Mouse (Mus musculus) heart, postnatal 25 days (tissue): ENCODE results near the gene Pcca. TPM values are rescaled to one million over a fixed set of nuclear protein-coding genes. Genes with fewer than 3 reads are reported as not detected.

Source experiments
- DNase-seq: peaks from one replicate; pipeline ENCODE4 v3.0.0; 2022; ENCODE audit warnings: low spot score
- intact Hi-C: fragments of 180-260 bp; cut with DNase I; formaldehyde crosslinking; loops from one replicate; pipeline ENCODE4 v1.15.1; 2025
- total RNA-seq, 2 experiments: library from RNA; stranded (reverse); gene quantifications; 2 replicates each; pipeline ENCODE4 v1.2.3; 2021

The Pcca gene
- total RNA-seq, 2 experiments from 2014 or later: 78.0 to 90.8 TPM

DNA sequence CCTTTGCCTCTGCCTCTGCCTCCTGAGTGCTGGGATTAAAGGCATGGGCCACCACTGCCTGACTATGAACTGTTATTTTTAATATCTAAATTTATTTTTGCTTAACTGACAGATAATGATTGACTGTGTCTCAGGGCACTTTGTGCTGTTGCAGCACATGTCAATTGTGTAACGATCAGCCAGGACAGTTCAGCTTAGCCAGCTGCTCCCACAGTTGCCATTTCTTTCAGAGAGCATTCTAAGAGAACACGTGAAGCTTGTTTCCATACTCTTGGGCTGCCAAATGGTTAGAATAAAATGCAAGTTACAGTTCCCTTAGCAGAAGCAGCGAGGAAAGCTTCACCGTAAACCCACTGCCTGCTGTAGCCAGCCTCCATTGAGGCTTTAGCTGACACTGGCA is 266.2 kb downstream of the Pcca start:
- DNase-seq: no peak
- intact Hi-C loops: no loop called here

DNA sequence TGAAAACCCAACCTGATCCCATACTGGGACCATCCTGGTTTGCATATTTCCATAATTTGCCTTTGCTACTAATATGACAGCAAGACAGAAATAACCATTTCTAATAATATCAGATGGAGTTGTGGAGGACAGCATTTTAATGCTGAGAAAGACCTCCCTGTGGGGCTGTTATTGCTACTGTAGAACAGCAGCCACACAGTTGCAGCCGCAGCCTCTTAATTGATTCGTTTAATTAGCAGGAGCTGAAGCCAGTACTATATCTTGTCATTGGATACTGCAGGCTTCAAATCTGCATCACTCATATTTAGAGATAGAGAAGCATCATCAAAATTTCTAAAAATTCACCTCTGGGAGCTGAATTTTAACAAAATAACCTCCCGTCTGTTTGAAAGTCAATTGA is 286.9 kb downstream of the Pcca start:
- intact Hi-C loops: no loop called here
- DNase-seq: no peak

DNA sequence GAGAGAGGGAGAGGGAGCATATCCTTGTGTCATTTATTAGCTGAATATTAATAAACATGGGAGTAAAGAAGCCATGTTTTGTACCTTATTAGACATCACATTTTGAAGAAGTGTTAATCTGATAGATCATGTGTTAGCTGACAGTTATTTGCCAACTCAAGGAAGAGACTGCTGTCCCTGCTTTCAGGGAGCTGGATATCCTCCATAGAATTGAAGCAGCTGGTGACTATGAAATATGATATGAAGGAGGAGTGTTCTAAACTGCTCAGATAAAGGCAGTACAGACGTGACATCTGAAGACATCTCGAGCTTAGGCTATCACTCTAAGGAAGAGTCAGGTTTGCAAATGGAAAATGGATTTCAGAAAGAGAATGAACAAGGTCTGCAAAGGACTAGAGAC is 289.7 kb downstream of the Pcca start:
- DNase-seq: no peak
- intact Hi-C loops: no loop called here

DNA sequence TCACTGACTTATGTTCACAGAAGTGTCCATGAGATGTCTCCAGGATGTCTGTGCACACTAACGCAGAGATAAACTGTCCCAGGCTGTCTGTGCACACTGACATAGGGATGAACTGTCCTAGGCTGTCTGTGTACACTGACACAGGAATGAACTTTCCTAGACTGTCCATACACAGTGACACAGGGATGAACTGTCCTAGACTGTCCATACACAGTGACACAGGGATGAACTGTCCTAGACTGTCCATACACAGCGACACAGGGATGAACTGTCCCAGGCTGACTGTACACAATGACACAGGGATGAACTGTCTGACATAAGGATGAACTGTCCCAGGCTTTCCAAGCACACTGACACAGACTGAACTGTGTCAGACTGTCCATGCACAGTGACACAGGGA is 291.3 kb downstream of the Pcca start:
- intact Hi-C loops: no loop called here
- DNase-seq: no peak

DNA sequence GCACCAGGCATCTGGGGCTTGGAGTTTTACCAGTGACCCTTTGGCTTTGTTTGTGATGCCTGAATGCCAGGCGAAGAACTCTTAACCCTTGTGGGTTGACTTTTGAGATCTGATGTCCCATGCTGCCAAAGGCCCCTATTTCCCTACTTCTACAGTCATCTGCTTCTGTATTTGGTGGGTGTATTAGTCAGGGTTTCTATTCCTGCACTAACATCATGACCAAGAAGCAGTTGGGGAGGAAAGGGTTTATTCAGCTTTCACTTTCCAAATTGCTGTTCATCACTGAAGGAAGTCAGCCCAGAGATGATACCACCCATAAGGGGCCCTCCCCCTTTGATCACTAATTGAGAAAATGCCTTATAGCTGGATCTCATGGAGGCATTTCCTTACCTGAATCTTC is 296.3 kb downstream of the Pcca start:
- intact Hi-C loops: no loop called here
- DNase-seq: no peak

DNA sequence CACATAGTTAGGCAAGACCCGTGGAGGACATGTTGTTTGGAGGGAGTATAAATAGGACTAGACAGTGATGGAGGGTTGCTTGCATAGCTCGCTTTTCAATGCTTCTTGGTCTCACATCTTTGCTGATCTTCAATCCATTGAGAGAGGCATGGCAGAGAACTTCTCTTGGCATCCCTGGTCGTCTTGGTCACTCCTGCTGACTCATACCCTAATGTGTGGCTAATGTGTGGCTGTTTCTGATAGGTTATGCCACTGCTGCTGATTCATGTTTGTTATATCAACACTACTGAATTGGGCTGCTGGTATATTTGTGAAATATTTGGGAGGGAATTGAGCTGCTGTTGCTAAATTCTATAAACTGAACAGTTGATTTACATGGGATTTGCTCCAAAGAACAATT is 299.5 kb downstream of the Pcca start:
- no peak for DNase-seq
- intact Hi-C loops: no loop called here

- intact Hi-C loops: no loop called here
- no peak for DNase-seq
These were observed 300.6 kb downstream of the Pcca start for GRCm38 (mm10) chr14:122834753-122835152.

DNA sequence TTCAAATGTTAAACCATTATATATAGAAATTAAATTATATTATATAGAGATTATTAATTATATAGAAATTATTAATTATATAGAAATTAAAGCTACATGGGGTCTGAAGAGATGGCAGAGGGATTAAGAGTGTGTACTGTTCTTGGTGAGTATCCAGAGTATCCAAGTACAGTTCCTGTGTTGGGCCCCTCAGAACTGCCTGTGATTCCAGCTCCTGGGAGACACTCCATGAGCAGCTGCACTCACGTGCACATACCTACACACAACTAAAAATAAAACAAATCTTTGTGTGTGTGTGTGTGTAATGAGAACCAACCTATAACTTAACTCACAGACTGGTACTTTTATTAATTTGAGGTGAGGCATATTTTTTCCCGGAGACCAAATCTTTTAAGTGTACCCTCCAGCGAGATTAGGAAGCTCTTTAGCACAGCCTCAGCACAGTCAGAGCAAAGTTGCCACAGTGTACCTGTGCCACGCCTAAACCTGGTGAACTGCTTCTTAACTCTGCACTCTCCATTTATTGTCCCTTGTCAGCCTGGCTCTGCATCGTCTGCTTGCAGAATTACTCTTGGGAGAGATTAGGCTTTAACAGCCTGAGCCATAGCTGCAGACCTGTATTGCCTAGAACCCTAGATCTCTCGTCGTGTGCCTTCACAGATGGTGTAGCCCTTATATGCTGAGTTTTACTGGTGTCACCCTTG is 301.5 kb downstream of the Pcca start:
- no peak for DNase-seq
- intact Hi-C loops: no loop called here

DNA sequence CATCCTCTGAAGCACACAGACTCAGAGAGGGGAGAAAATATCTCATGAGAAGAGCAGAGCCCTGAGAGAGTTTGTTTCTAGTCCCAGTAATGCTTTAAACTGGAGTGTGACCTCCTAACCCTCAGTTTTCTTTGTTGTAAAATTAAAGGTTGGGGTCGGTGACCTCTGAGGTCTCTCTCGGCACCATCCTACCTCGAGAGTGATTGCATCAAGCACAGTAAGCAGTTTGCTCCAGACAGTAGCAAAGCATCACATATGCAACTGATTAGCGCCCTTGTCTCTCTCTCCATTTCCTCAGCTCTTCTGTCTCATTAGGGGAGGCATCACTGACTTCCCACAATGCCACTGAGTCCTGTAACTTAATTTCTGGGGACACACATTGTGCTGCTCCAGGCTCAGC is 302.1 kb downstream of the Pcca start:
- DNase-seq: no peak
- intact Hi-C loops: no loop called here

- DNase-seq: no peak
- intact Hi-C loops: no loop called here
These were observed 302.9 kb downstream of the Pcca start for GRCm38 (mm10) chr14:122837018-122837417.

DNA sequence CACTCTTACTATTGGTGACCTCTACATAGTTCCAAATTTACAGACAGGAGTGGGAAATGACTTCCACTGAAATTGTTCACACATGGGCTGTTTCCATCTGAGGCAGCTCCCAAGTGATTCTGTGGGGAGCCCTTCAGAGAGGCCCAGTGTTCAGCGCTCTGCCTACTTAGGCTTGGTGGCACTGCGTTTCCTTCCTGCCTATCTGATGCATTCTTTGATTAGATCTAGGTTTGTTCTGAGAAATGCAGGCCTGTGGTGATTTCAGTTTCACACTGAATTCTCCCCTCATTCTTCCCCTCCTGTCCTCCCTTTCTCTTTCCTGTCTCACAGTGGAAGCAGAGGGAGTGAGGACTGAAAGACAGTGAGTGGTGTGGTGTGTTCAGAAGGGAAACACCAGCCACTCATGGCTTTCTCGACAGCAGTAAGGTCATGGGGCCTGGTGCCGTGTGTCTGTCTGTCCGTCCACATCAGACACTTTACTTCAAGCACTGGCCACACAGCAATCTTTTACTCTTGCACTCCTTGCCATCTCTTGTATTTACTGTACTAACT is 318.5 kb downstream of the Pcca start:
- intact Hi-C loops: no loop called here
- no peak for DNase-seq

GRCm38 (mm10) chr14:122859792-122860191 is 325.7 kb downstream of the Pcca start:
- intact Hi-C loops: no loop called here
- no peak for DNase-seq

- intact Hi-C loops: no loop called here
- DNase-seq: no peak
These were observed 328.5 kb downstream of the Pcca start for GRCm38 (mm10) chr14:122862623-122863022.

DNA sequence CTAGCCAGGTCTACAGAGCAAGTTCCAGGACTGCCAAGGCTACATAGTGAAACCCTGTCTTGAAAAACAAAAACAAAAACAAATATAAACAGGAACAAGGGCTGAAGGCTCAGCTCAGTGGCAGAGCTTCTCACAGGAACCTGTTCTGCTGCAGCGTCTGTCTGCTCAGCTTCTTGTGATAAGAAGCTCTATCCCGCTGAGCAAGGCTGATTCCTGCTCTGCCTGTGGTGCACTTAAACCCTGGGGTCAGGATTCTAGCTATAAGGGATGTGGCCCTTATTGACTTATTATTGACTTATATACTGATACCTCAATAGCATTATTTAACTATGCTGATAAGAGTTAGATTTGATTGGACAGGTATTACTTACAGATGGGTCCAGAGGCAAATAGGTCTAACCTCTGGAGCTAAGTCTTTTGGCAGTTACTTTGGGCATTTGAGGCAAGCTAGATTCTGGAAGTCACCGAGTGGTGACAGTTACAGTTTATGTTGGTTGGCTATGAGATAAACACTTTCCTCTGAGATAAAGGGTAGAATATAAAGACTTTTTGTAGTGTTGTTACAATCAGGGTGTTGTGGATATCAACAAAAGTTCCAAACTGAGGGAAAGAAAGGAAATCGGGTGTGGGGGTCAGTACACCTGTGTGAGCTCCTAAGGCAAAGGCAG is 331.5 kb downstream of the Pcca start:
- DNase-seq: no peak
- intact Hi-C loops: no loop called here

GRCm38 (mm10) chr14:122867531-122868285 is 333.6 kb downstream of the Pcca start:
- intact Hi-C loops: no loop called here
- no peak for DNase-seq

- intact Hi-C loops: loop anchor here (10.0 kb wide), 2 partner anchors 675 to 805 kb away; no protein-coding TSS in a partner anchor
- DNase-seq: no peak
These were observed 335.7 kb downstream of the Pcca start for GRCm38 (mm10) chr14:122869831-122870230.

- DNase-seq: no peak
- intact Hi-C loops: loop anchor here (10.0 kb wide), 2 partner anchors 677 to 807 kb away; no protein-coding TSS in a partner anchor
These were observed 337.9 kb downstream of the Pcca start for GRCm38 (mm10) chr14:122871841-122872580.

GRCm38 (mm10) chr14:122872612-122873011 is 338.5 kb downstream of the Pcca start:
- intact Hi-C loops: loop anchor here (10.0 kb wide), 2 partner anchors 678 to 808 kb away; no protein-coding TSS in a partner anchor
- DNase-seq: no peak

DNA sequence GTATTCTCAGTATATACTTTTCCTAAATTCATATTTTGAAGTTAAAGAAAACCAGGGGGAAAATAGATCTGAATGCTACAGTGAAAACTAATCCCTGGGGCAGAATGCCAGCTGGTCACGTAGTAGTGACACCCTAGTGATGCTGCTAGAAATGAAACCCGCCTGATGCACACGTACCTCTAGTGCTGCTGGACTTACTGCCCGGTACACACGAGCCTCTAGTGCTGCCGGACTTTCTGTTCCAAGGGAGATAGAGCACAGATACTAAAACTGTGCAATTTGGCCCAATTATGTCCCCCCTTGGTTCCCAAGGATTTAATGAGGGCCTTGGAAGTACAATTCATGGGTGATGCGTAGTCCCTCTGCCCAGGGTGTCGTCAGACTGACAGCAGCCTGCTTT is 340.9 kb downstream of the Pcca start:
- DNase-seq: no peak
- intact Hi-C loops: loop anchor here (10.0 kb wide), 2 partner anchors 680 to 810 kb away; no protein-coding TSS in a partner anchor

GRCm38 (mm10) chr14:122875636-122876035 is 341.5 kb downstream of the Pcca start:
- DNase-seq: no peak
- intact Hi-C loops: loop anchor here (1.0 to 10.0 kb wide), 4 partner anchors 366 to 811 kb away; no protein-coding TSS in a partner anchor
